Mouse (Mus musculus): Measurements from ENCODE around the gene Ubr1. TPM values are rescaled to one million over a fixed set of nuclear protein-coding genes. Genes with fewer than 3 reads are reported as not detected.

The Ubr1 gene
- polyA plus RNA-seq, 1 experiment from 2014 or later = 17.9 TPM

DNA sequence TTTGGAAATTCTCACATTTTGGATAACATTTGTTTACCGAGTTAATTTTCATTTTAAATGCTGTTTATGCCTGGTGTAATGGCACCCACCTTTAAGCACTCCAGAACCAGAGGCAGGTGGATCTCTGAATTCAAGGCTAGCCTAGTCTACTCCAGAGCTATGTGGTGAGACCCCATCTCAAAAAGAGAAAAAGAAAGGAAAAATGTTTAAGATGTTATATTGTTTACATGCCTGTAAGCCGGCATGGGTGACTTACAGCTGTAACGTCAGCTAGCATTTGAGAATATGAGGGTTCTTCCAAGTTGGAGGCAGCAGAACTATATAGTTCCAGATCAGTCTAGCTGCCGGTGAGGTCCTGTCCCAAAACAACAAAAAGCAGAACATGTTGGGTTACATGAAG is 1.3 kb upstream of the Ubr1 start:
- ATAC-seq (replicated peaks; ENCODE audit: insufficient number of reproducible peaks, low FRiP score, low TSS enrichment, low read depth) (no peak), DNase-seq (ENCODE audit: low spot score) (no peak)
- peaks cover 3% of the 10 kb centered on the region; the same call in 1 of the 2 replicates for H3K4me1 ChIP-seq (ENCODE audit: control insufficient read depth, insufficient read depth, low read length)
- no peak overlapping the region for H3K9ac ChIP-seq (replicated peaks; ENCODE audit: low read length)
- 92% methylated on average over 4 of the region's 4 CpGs for WGBS
- no peaks in the 10 kb centered on the region for H3K9me3 ChIP-seq (replicated peaks; ENCODE audit: control insufficient read depth, low read length)
- H3K27me3 ChIP-seq (ENCODE audit: control insufficient read depth, insufficient read depth, low read length) = no peaks in the 10 kb centered on the region
- no peak overlapping the region for H3K4me3 ChIP-seq (ENCODE audit: low read depth, low read length)
- H3K36me3 ChIP-seq (replicated peaks; ENCODE audit: control insufficient read depth, insufficient read depth, low read depth, low read length) = no peaks in the 10 kb centered on the region
- no peak overlapping the region for H3K4me2 ChIP-seq (ENCODE audit: low read depth, low read length)
- H3K27ac ChIP-seq (replicated peaks; ENCODE audit: low read depth, low read length) = no peak overlapping the region

GRCm38 (mm10) chr2:120970045-120970539 is 423 bp downstream of the Ubr1 start:
- Histone ChIP-seq H3K36me3 (replicated peaks; ENCODE audit: control insufficient read depth, insufficient read depth, low read depth, low read length) (no peaks in the 10 kb centered on the region), H3K4me3 (ENCODE audit: low read depth, low read length) (peak overlapping the region; percentile 77), H3K4me1 (ENCODE audit: control insufficient read depth, insufficient read depth, low read length) (peaks cover 3% of the 10 kb centered on the region; the same call in 1 of the 2 replicates), H3K27ac (replicated peaks; ENCODE audit: low read depth, low read length) (peak overlapping the region; percentile 66), H3K4me2 (ENCODE audit: low read depth, low read length) (peak overlapping the region; percentile 52), H3K27me3 (ENCODE audit: control insufficient read depth, insufficient read depth, low read length) (no peaks in the 10 kb centered on the region), H3K9me3 (replicated peaks; ENCODE audit: control insufficient read depth, low read length) (no peaks in the 10 kb centered on the region), H3K9ac (replicated peaks; ENCODE audit: low read length) (peak overlapping the region; percentile 94)
- DNase-seq (ENCODE audit: low spot score) = peak; percentile 19
- ATAC-seq (replicated peaks; ENCODE audit: insufficient number of reproducible peaks, low FRiP score, low TSS enrichment, low read depth) = peak; percentile 57
- under 1% methylated on average over 23 of the region's 23 CpGs for WGBS

DNA sequence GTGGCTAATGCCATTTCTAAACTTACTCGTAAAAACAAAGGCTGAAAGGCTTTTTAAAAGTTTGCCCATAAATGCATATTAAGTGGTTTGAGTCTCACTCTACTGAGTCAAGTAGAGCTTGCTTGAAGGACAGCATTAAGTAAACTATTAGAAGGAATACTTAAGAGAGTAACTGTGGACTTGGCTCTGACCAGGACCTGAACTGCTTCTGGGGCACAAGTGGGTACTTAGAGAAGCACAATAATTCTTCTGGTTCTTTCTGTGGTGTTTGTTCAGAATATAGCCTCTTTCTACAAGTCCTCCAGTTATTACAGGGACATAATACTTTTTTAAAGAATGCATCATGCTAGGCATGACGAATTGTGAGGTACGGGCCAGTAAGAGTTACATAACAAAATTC is 5.0 kb downstream of the Ubr1 start:
- no peak overlapping the region for H3K4me2 ChIP-seq (ENCODE audit: low read depth, low read length)
- no peak overlapping the region for H3K4me3 ChIP-seq (ENCODE audit: low read depth, low read length)
- ATAC-seq (replicated peaks; ENCODE audit: insufficient number of reproducible peaks, low FRiP score, low TSS enrichment, low read depth) = no peak
- 93% methylated on average over 3 of the region's 3 CpGs for WGBS
- no peak overlapping the region for H3K27ac ChIP-seq (replicated peaks; ENCODE audit: low read depth, low read length)
- peaks cover 3% of the 10 kb centered on the region; the same call in 1 of the 2 replicates for H3K4me1 ChIP-seq (ENCODE audit: control insufficient read depth, insufficient read depth, low read length)
- H3K9me3 ChIP-seq (replicated peaks; ENCODE audit: control insufficient read depth, low read length) = no peaks in the 10 kb centered on the region
- H3K36me3 ChIP-seq (replicated peaks; ENCODE audit: control insufficient read depth, insufficient read depth, low read depth, low read length) = no peaks in the 10 kb centered on the region
- H3K27me3 ChIP-seq (ENCODE audit: control insufficient read depth, insufficient read depth, low read length) = no peaks in the 10 kb centered on the region
- no peak overlapping the region for H3K9ac ChIP-seq (replicated peaks; ENCODE audit: low read length)
- DNase-seq (ENCODE audit: low spot score) = no peak

GRCm38 (mm10) chr2:120963110-120963509 is 7.4 kb downstream of the Ubr1 start:
- ATAC-seq (replicated peaks; ENCODE audit: insufficient number of reproducible peaks, low FRiP score, low TSS enrichment, low read depth) (no peak), DNase-seq (ENCODE audit: low spot score) (no peak)
- H3K4me2 ChIP-seq (ENCODE audit: low read depth, low read length) = no peak overlapping the region
- H3K9me3 ChIP-seq (replicated peaks; ENCODE audit: control insufficient read depth, low read length) = no peaks in the 10 kb centered on the region
- H3K9ac ChIP-seq (replicated peaks; ENCODE audit: low read length) = no peak overlapping the region
- H3K36me3 ChIP-seq (replicated peaks; ENCODE audit: control insufficient read depth, insufficient read depth, low read depth, low read length) = no peaks in the 10 kb centered on the region
- no peak overlapping the region for H3K4me3 ChIP-seq (ENCODE audit: low read depth, low read length)
- H3K4me1 ChIP-seq (ENCODE audit: control insufficient read depth, insufficient read depth, low read length) = no peaks in the 10 kb centered on the region
- no peak overlapping the region for H3K27ac ChIP-seq (replicated peaks; ENCODE audit: low read depth, low read length)
- no peaks in the 10 kb centered on the region for H3K27me3 ChIP-seq (ENCODE audit: control insufficient read depth, insufficient read depth, low read length)
- 90% methylated on average over 7 of the region's 7 CpGs for WGBS

DNA sequence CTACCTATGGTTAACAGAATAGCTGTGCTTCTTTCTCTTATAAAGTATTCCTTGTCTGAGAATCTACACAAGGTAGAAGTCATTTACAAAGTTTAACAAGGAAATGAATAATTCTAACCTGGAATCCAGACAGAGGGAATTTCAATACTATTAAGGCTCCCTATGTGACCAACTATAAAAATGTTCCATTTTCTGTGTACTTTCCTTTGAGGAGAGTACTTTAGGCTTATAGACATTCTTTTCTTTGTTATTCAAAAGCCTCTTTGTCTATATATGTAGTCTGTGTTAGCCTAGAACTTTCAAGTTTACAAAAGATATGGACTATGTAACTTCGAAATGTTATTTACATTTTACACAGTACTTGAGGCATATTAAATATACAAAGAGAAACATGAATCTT is 10.3 kb downstream of the Ubr1 start:
- H3K36me3 ChIP-seq (replicated peaks; ENCODE audit: control insufficient read depth, insufficient read depth, low read depth, low read length) = no peaks in the 10 kb centered on the region
- no peaks in the 10 kb centered on the region for H3K9me3 ChIP-seq (replicated peaks; ENCODE audit: control insufficient read depth, low read length)
- WGBS = 90% methylated on average over 1 of the region's 1 CpGs
- ATAC-seq (replicated peaks; ENCODE audit: insufficient number of reproducible peaks, low FRiP score, low TSS enrichment, low read depth) = no peak
- H3K4me3 ChIP-seq (ENCODE audit: low read depth, low read length) = no peak overlapping the region
- H3K9ac ChIP-seq (replicated peaks; ENCODE audit: low read length) = no peak overlapping the region
- no peaks in the 10 kb centered on the region for H3K4me1 ChIP-seq (ENCODE audit: control insufficient read depth, insufficient read depth, low read length)
- no peak overlapping the region for H3K4me2 ChIP-seq (ENCODE audit: low read depth, low read length)
- no peak overlapping the region for H3K27ac ChIP-seq (replicated peaks; ENCODE audit: low read depth, low read length)
- DNase-seq (ENCODE audit: low spot score) = no peak
- no peaks in the 10 kb centered on the region for H3K27me3 ChIP-seq (ENCODE audit: control insufficient read depth, insufficient read depth, low read length)

GRCm38 (mm10) chr2:120959827-120960226 is 10.7 kb downstream of the Ubr1 start:
- Histone ChIP-seq H3K27me3 (ENCODE audit: control insufficient read depth, insufficient read depth, low read length) (no peaks in the 10 kb centered on the region), H3K4me1 (ENCODE audit: control insufficient read depth, insufficient read depth, low read length) (no peaks in the 10 kb centered on the region), H3K36me3 (replicated peaks; ENCODE audit: control insufficient read depth, insufficient read depth, low read depth, low read length) (no peaks in the 10 kb centered on the region), H3K27ac (replicated peaks; ENCODE audit: low read depth, low read length) (no peak overlapping the region), H3K9ac (replicated peaks; ENCODE audit: low read length) (no peak overlapping the region), H3K4me3 (ENCODE audit: low read depth, low read length) (no peak overlapping the region), H3K9me3 (replicated peaks; ENCODE audit: control insufficient read depth, low read length) (no peaks in the 10 kb centered on the region), H3K4me2 (ENCODE audit: low read depth, low read length) (no peak overlapping the region)
- ATAC-seq (replicated peaks; ENCODE audit: insufficient number of reproducible peaks, low FRiP score, low TSS enrichment, low read depth) (no peak), DNase-seq (ENCODE audit: low spot score) (no peak)
- 91% methylated on average over 5 of the region's 5 CpGs for WGBS

- DNase-seq (ENCODE audit: low spot score) (no peak), ATAC-seq (replicated peaks; ENCODE audit: insufficient number of reproducible peaks, low FRiP score, low TSS enrichment, low read depth) (no peak)
- no peaks in the 10 kb centered on the region for H3K36me3 ChIP-seq (replicated peaks; ENCODE audit: control insufficient read depth, insufficient read depth, low read depth, low read length)
- H3K4me2 ChIP-seq (ENCODE audit: low read depth, low read length) = no peak overlapping the region
- no peaks in the 10 kb centered on the region for H3K4me1 ChIP-seq (ENCODE audit: control insufficient read depth, insufficient read depth, low read length)
- WGBS = 92% methylated on average over 2 of the region's 2 CpGs
- no peak overlapping the region for H3K9ac ChIP-seq (replicated peaks; ENCODE audit: low read length)
- no peaks in the 10 kb centered on the region for H3K9me3 ChIP-seq (replicated peaks; ENCODE audit: control insufficient read depth, low read length)
- no peak overlapping the region for H3K4me3 ChIP-seq (ENCODE audit: low read depth, low read length)
- no peak overlapping the region for H3K27ac ChIP-seq (replicated peaks; ENCODE audit: low read depth, low read length)
- no peaks in the 10 kb centered on the region for H3K27me3 ChIP-seq (ENCODE audit: control insufficient read depth, insufficient read depth, low read length)
These were observed 11.2 kb downstream of the Ubr1 start for GRCm38 (mm10) chr2:120959363-120959762.

DNA sequence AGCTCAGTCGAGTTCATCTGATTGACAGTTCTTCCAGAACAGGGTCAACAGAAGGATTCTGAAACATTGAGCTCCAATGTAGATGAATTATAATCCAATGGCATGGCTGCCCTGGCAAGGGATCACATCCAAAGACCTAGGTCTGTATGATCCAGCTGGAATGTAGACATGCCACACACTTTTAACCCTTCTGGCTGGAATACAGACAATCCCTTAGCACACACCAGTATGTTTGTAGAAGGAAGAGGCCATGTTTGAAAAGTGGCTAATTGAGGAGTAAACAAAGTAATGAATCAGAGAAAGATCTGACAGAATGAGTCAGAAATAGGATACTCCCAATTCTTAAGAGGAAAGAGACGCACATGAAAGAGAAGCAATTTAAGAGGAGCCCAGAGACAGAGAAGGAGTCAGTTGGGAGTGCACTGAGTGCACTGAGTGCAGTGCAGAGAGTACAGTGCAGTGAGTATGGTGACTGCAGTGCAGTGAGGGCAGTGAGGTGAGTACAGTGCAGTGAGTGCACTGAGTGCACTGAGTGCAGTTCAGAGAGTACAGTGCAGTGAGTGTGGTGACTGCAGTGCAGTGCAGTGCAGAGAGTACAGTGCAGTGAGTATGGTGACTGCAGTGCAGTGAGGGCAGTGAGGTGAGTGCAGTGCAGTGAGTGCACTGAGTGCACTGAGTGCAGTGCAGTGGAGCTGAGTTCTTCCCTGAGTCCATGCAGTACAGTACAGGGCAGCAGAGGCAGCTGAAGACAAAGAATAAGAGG is 18.2 kb downstream of the Ubr1 start:
- 0 out of 2 replicates have a peak, but pooled peaks have one; percentile 39 for ATAC-seq (replicated peaks; ENCODE audit: insufficient number of reproducible peaks, low FRiP score, low TSS enrichment, low read depth)

More for the DNA sequence above, 18.2 kb downstream of the Ubr1 start:
- Histone ChIP-seq H3K36me3 (replicated peaks; ENCODE audit: control insufficient read depth, insufficient read depth, low read depth, low read length) (no peaks in the 10 kb centered on the region), H3K4me3 (ENCODE audit: low read depth, low read length) (no peak overlapping the region), H3K4me1 (ENCODE audit: control insufficient read depth, insufficient read depth, low read length) (no peaks in the 10 kb centered on the region), H3K27me3 (ENCODE audit: control insufficient read depth, insufficient read depth, low read length) (no peaks in the 10 kb centered on the region), H3K9me3 (replicated peaks; ENCODE audit: control insufficient read depth, low read length) (no peaks in the 10 kb centered on the region), H3K9ac (replicated peaks; ENCODE audit: low read length) (no peak overlapping the region), H3K27ac (replicated peaks; ENCODE audit: low read depth, low read length) (no peak overlapping the region), H3K4me2 (ENCODE audit: low read depth, low read length) (no peak overlapping the region)
- DNase-seq (ENCODE audit: low spot score) = no peak
- WGBS = 67% methylated on average over 2 of the region's 2 CpGs
